Mouse (Mus musculus): Measurements from ENCODE around the gene Mpst. TPM values are rescaled to one million over a fixed set of nuclear protein-coding genes. Genes with fewer than 3 reads are reported as not detected.

Mpst gene
- polyA plus RNA-seq, 1 experiment = 188 TPM

DNA sequence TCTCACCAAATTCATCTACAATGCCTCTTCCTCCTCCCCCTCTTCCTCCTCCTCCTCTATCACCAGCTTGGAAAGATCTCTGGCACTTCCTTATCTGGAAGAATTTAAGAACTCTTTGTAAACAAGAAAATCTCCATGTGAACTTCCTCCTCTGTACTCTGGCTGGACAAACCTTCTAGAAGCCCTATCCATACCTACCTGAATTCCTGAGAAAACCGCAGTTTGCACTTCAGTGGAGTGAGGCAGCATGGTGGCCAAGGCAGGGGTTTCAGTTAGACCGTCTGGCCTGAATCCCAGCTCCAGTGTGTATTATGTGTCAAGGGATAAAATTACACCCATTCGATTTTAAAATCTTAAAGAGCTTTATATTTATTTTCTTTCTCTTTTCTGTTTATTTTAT, 33.4 kb upstream of the Mpst start:
- 83% methylated on average over 3 of the region's 3 CpGs for WGBS
- TF ChIP-seq POLR2A (IDR thresholded peaks at IDR 0.05; ENCODE audit: control insufficient read depth, extremely low read depth, insufficient read depth, low read length, poor library complexity) (no peak), CTCF (IDR thresholded peaks at IDR 0.05; ENCODE audit: borderline replicate concordance, control insufficient read depth, extremely low read depth, insufficient read depth, low read length, poor library complexity) (no peak)
- no peak for DNase-seq
- H3K27me3 ChIP-seq (ENCODE audit: control insufficient read depth, insufficient read depth, low read length) = no peaks in the 10 kb centered on the region
- H3K4me1 ChIP-seq (replicated peaks; ENCODE audit: control insufficient read depth, insufficient read depth, low read length) = peaks cover 6% of the 10 kb centered on the region
- no peak overlapping the region for H3K27ac ChIP-seq (ENCODE audit: control insufficient read depth, insufficient read depth, low read length)
- no peaks in the 10 kb centered on the region for H3K36me3 ChIP-seq (ENCODE audit: control insufficient read depth, insufficient read depth, low read length)
- no peak overlapping the region for H3K4me3 ChIP-seq (ENCODE audit: control insufficient read depth, insufficient read depth, low read length)

DNA sequence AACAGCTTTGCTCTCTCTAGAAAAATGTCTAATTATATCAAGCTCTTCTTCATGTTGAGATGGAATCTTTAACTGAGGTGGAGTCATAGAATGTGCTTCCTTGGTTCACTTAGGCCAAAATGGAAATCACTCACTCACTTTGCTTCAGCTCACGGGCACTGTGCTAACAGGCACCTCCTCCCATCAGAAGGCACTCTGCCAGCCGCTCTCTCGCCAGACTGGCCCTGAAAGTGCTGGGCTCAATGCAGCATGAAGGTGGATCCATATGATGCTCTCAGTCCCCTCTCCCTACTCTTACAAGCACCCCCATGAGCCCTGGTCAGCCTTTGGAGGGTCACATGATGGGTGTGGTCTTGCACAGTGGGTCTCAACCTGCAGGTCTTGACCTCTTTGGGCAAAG, 32.0 kb upstream of the Mpst start:
- no peak for TF ChIP-seq POLR2A (IDR thresholded peaks at IDR 0.05; ENCODE audit: control insufficient read depth, extremely low read depth, insufficient read depth, low read length, poor library complexity)
- no peak for TF ChIP-seq CTCF (IDR thresholded peaks at IDR 0.05; ENCODE audit: borderline replicate concordance, control insufficient read depth, extremely low read depth, insufficient read depth, low read length, poor library complexity)
- no peaks in the 10 kb centered on the region for H3K36me3 ChIP-seq (ENCODE audit: control insufficient read depth, insufficient read depth, low read length)
- no peak for DNase-seq
- H3K4me3 ChIP-seq (ENCODE audit: control insufficient read depth, insufficient read depth, low read length) = no peak overlapping the region
- H3K4me1 ChIP-seq (replicated peaks; ENCODE audit: control insufficient read depth, insufficient read depth, low read length) = no peaks in the 10 kb centered on the region
- WGBS = 87% methylated on average over 3 of the region's 3 CpGs
- H3K27me3 ChIP-seq (ENCODE audit: control insufficient read depth, insufficient read depth, low read length) = no peaks in the 10 kb centered on the region
- H3K27ac ChIP-seq (ENCODE audit: control insufficient read depth, insufficient read depth, low read length) = no peak overlapping the region

DNA sequence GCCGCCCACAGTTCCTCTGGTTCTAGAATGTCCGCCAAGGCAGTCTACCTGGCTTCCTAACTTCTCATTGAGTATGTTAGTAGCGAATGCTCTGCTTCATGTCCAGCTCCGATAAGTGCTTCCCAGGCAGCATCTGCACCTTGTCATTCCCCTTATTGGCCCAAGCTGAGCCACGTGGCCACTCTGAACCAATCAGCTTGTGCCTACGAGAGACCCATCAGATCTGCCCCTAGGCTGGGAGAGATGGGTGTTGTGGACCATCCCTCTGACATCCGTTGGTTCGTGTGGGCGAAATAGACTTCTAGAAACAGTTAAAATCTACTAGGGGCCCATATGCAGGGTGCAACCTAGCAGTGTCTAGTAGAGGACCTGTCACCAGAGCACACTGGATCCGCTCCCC, 28.4 kb upstream of the Mpst start:
- Histone ChIP-seq H3K36me3 (ENCODE audit: control insufficient read depth, insufficient read depth, low read length) (no peaks in the 10 kb centered on the region), H3K4me1 (replicated peaks; ENCODE audit: control insufficient read depth, insufficient read depth, low read length) (no peaks in the 10 kb centered on the region), H3K27me3 (ENCODE audit: control insufficient read depth, insufficient read depth, low read length) (no peaks in the 10 kb centered on the region), H3K4me3 (ENCODE audit: control insufficient read depth, insufficient read depth, low read length) (no peak overlapping the region), H3K27ac (ENCODE audit: control insufficient read depth, insufficient read depth, low read length) (no peak overlapping the region)
- no peak for DNase-seq
- no peak for TF ChIP-seq POLR2A (IDR thresholded peaks at IDR 0.05; ENCODE audit: control insufficient read depth, extremely low read depth, insufficient read depth, low read length, poor library complexity)
- TF ChIP-seq CTCF (IDR thresholded peaks at IDR 0.05; ENCODE audit: borderline replicate concordance, control insufficient read depth, extremely low read depth, insufficient read depth, low read length, poor library complexity) = no peak
- 94% methylated on average over 10 of the region's 10 CpGs for WGBS

DNA sequence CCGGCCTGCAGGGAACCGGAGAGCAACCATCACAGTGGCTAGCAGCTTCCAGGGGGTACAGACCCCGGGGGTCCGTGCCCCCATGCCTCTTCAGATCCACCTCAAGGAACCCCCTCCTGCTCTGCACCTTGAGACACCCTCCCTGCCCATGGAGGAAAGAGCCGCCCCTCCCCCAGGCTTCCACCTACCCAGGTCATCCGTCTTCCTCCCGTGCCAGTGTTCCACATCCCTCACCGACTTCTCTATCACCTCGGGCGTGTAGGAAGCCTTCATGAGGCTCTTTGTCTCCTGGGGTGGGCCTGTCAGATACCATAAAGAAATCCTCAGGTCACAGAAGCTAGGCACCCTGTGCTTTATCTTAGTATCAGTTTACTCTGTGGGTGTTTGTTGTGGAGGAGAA, 27.7 kb upstream of the Mpst start:
- H3K36me3 ChIP-seq (ENCODE audit: control insufficient read depth, insufficient read depth, low read length) = no peaks in the 10 kb centered on the region
- no peak for DNase-seq
- no peak overlapping the region for H3K4me3 ChIP-seq (ENCODE audit: control insufficient read depth, insufficient read depth, low read length)
- TF ChIP-seq POLR2A (IDR thresholded peaks at IDR 0.05; ENCODE audit: control insufficient read depth, extremely low read depth, insufficient read depth, low read length, poor library complexity) (no peak), CTCF (IDR thresholded peaks at IDR 0.05; ENCODE audit: borderline replicate concordance, control insufficient read depth, extremely low read depth, insufficient read depth, low read length, poor library complexity) (no peak)
- H3K4me1 ChIP-seq (replicated peaks; ENCODE audit: control insufficient read depth, insufficient read depth, low read length) = no peaks in the 10 kb centered on the region
- H3K27me3 ChIP-seq (ENCODE audit: control insufficient read depth, insufficient read depth, low read length) = no peaks in the 10 kb centered on the region
- H3K27ac ChIP-seq (ENCODE audit: control insufficient read depth, insufficient read depth, low read length) = no peak overlapping the region
- 86% methylated on average over 10 of the region's 10 CpGs for WGBS

DNA sequence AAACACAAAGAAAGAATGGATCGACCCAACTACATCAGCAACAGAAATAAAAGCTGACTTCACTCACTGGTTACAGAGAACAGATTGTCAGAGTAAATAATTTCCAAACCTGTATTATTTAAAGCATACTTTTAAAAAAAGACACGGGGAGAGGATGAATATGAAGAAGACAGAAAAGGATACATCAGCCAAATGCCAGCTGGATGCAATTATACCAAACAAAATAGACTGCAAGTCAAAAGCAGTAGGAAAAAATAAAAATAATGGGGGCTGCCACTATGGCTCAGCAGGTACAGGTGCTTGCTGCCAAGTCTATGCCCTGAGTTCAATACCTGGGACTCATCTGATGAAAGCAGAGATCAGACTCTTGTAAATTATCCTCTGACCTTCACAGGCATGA, 26.0 kb upstream of the Mpst start:
- Histone ChIP-seq H3K27ac (ENCODE audit: control insufficient read depth, insufficient read depth, low read length) (no peak overlapping the region), H3K4me1 (replicated peaks; ENCODE audit: control insufficient read depth, insufficient read depth, low read length) (no peaks in the 10 kb centered on the region), H3K36me3 (ENCODE audit: control insufficient read depth, insufficient read depth, low read length) (no peaks in the 10 kb centered on the region), H3K4me3 (ENCODE audit: control insufficient read depth, insufficient read depth, low read length) (no peak overlapping the region), H3K27me3 (ENCODE audit: control insufficient read depth, insufficient read depth, low read length) (no peaks in the 10 kb centered on the region)
- WGBS = 91% methylated on average over 2 of the region's 2 CpGs
- no peak for DNase-seq
- TF ChIP-seq CTCF (IDR thresholded peaks at IDR 0.05; ENCODE audit: borderline replicate concordance, control insufficient read depth, extremely low read depth, insufficient read depth, low read length, poor library complexity) (no peak), POLR2A (IDR thresholded peaks at IDR 0.05; ENCODE audit: control insufficient read depth, extremely low read depth, insufficient read depth, low read length, poor library complexity) (no peak)

DNA sequence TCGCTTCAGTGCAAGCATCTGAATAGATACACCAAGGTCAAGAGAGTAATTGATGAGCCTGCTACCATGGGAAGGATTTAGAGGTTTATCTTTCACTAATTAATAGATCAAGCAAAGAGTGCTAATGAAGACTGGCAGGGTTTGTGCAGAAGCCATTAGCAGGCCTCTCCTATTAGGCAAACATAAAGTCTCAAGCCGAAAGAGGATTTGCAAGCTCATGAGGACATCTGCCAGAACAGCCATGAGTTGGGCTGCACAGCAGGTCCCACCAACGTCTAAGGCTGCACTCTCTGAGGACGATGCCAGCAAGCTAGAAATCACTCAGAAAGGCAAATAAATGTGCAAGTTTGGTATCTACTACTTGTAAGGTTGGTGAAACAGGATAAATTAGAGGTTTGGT, 25.5 kb upstream of the Mpst start:
- WGBS = 92% methylated on average over 4 of the region's 4 CpGs
- TF ChIP-seq POLR2A (IDR thresholded peaks at IDR 0.05; ENCODE audit: control insufficient read depth, extremely low read depth, insufficient read depth, low read length, poor library complexity) (no peak), CTCF (IDR thresholded peaks at IDR 0.05; ENCODE audit: borderline replicate concordance, control insufficient read depth, extremely low read depth, insufficient read depth, low read length, poor library complexity) (no peak)
- H3K27me3 ChIP-seq (ENCODE audit: control insufficient read depth, insufficient read depth, low read length) = no peaks in the 10 kb centered on the region
- no peak for DNase-seq
- no peaks in the 10 kb centered on the region for H3K36me3 ChIP-seq (ENCODE audit: control insufficient read depth, insufficient read depth, low read length)
- no peaks in the 10 kb centered on the region for H3K4me1 ChIP-seq (replicated peaks; ENCODE audit: control insufficient read depth, insufficient read depth, low read length)
- no peak overlapping the region for H3K4me3 ChIP-seq (ENCODE audit: control insufficient read depth, insufficient read depth, low read length)
- H3K27ac ChIP-seq (ENCODE audit: control insufficient read depth, insufficient read depth, low read length) = no peak overlapping the region

DNA sequence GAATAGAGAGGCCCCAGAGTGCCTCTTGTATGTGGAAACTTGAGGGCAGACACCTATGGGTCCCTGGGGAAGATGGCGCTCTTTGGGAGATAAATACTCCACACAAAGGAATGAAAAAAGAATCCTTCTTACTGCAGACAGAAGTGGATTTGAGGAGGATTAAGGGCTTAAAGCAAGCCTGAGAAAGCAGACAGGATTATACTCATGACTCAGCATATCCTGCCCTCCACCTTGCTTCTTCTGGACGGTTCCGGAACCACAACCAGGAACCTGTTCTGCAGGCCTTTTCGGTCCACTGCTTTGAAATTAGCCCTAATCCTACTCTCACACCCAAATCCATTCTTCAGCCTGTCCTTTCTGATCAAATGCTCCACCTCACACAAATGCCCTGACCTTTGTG, 24.1 kb upstream of the Mpst start:
- no peaks in the 10 kb centered on the region for H3K36me3 ChIP-seq (ENCODE audit: control insufficient read depth, insufficient read depth, low read length)
- H3K27ac ChIP-seq (ENCODE audit: control insufficient read depth, insufficient read depth, low read length) = no peak overlapping the region
- H3K4me3 ChIP-seq (ENCODE audit: control insufficient read depth, insufficient read depth, low read length) = no peak overlapping the region
- no peaks in the 10 kb centered on the region for H3K4me1 ChIP-seq (replicated peaks; ENCODE audit: control insufficient read depth, insufficient read depth, low read length)
- no peaks in the 10 kb centered on the region for H3K27me3 ChIP-seq (ENCODE audit: control insufficient read depth, insufficient read depth, low read length)
- TF ChIP-seq POLR2A (IDR thresholded peaks at IDR 0.05; ENCODE audit: control insufficient read depth, extremely low read depth, insufficient read depth, low read length, poor library complexity) = no peak
- TF ChIP-seq CTCF (IDR thresholded peaks at IDR 0.05; ENCODE audit: borderline replicate concordance, control insufficient read depth, extremely low read depth, insufficient read depth, low read length, poor library complexity) = no peak
- 84% methylated on average over 4 of the region's 4 CpGs for WGBS
- DNase-seq = no peak
